Mouse (Mus musculus): Measurements from ENCODE around the gene Gm42417.

Gene Gm42417

GRCm38 (mm10) chr1:36539186-36539585, at the start of gene Gm42417:
Gm42417 (minus strand) TSS chr1:36539429.
- no peak for DNase-seq (ENCODE audit: low spot score in 2 of 2)

- no peak for DNase-seq (ENCODE audit: low spot score in 2 of 2)
These were observed 48.6 kb upstream of the Gm42417 start for GRCm38 (mm10) chr1:36587860-36588259.

- DNase-seq (ENCODE audit: low spot score in 2 of 2) = no peak
These were observed 47.1 kb upstream of the Gm42417 start for GRCm38 (mm10) chr1:36586288-36586687.

GRCm38 (mm10) chr1:36583408-36584116, 44.3 kb upstream of the Gm42417 start:
- peak in 1 of 2 experiments; percentile 47 for DNase-seq (ENCODE audit: low spot score in 2 of 2)

GRCm38 (mm10) chr1:36582211-36582610, 43.0 kb upstream of the Gm42417 start:
- DNase-seq (ENCODE audit: low spot score in 2 of 2) = no peak

GRCm38 (mm10) chr1:36581260-36581659, 42.0 kb upstream of the Gm42417 start:
- DNase-seq (ENCODE audit: low spot score in 2 of 2) = no peak

GRCm38 (mm10) chr1:36580384-36581207, 41.4 kb upstream of the Gm42417 start:
- DNase-seq (ENCODE audit: low spot score in 2 of 2) = peak; percentile 61 to 63

- DNase-seq (ENCODE audit: low spot score in 2 of 2) = no peak
These were observed 40.8 kb upstream of the Gm42417 start for GRCm38 (mm10) chr1:36579974-36580383.

GRCm38 (mm10) chr1:36576991-36577675, 37.9 kb upstream of the Gm42417 start:
- no peak for DNase-seq (ENCODE audit: low spot score in 2 of 2)

GRCm38 (mm10) chr1:36575347-36575746, 36.1 kb upstream of the Gm42417 start:
- DNase-seq (ENCODE audit: low spot score in 2 of 2) = no peak

GRCm38 (mm10) chr1:36574196-36574955, 35.1 kb upstream of the Gm42417 start:
- peak in 1 of 2 experiments; percentile 55 for DNase-seq (ENCODE audit: low spot score in 2 of 2)

- peak in 1 of 2 experiments; percentile 71 for DNase-seq (ENCODE audit: low spot score in 2 of 2)
These were observed 34.3 kb upstream of the Gm42417 start for GRCm38 (mm10) chr1:36573524-36573923.

- no peak for DNase-seq (ENCODE audit: low spot score in 2 of 2)
These were observed 33.5 kb upstream of the Gm42417 start for GRCm38 (mm10) chr1:36572709-36573108.

GRCm38 (mm10) chr1:36572140-36572700, 33.0 kb upstream of the Gm42417 start:
- DNase-seq (ENCODE audit: low spot score in 2 of 2) = no peak

GRCm38 (mm10) chr1:36571627-36572026, 32.4 kb upstream of the Gm42417 start:
- no peak for DNase-seq (ENCODE audit: low spot score in 2 of 2)

- no peak for DNase-seq (ENCODE audit: low spot score in 2 of 2)
These were observed 31.1 kb upstream of the Gm42417 start for GRCm38 (mm10) chr1:36570320-36570719.

GRCm38 (mm10) chr1:36569694-36570276, 30.6 kb upstream of the Gm42417 start:
- DNase-seq (ENCODE audit: low spot score in 2 of 2) = no peak

GRCm38 (mm10) chr1:36568776-36569175, 29.5 kb upstream of the Gm42417 start:
- no peak for DNase-seq (ENCODE audit: low spot score in 2 of 2)

GRCm38 (mm10) chr1:36567818-36568603, 28.8 kb upstream of the Gm42417 start:
- no peak for DNase-seq (ENCODE audit: low spot score in 2 of 2)

- DNase-seq (ENCODE audit: low spot score in 2 of 2) = no peak
These were observed 27.2 kb upstream of the Gm42417 start for GRCm38 (mm10) chr1:36566425-36566824.

Measured in urinary bladder, adult 18-20 months (tissue).